Mouse (Mus musculus) embryonic stem cell, embryonic (primary cell): Measurements from ENCODE around the gene Lnx1.

Experiments used
- CTCF ChIA-PET, 4 experiments: fragments of 300-600 bp in 2 of 4; fragments of 350-600 bp in 2 of 4; sonication (Branson Sonifier 250); formaldehyde crosslinking; loops; one replicate each; lab custom pipeline; 2022; ENCODE audit warnings: inconsistent platforms in 2 of 4; lab: Charles Lee
- POLR2A ChIA-PET, 4 experiments: fragments of 300-600 bp in 2 of 4; fragments of 350-600 bp in 2 of 4; sonication (Branson Sonifier 250); formaldehyde crosslinking; loops; one replicate each; lab custom pipeline; 2022; ENCODE audit warnings: antibody characterized with exemption in 4 of 4, inconsistent platforms in 1 of 4; lab: Charles Lee

The Lnx1 gene

GRCm38 (mm10) chr5:74593147-74593546, 109.6 kb downstream of the Lnx1 start:
- CTCF ChIA-PET: interaction anchor here in 1 of 4 experiments (0.5 kb wide), 1 partner anchor 28 kb away, joined by 3 read pairs; no protein-coding TSS in a partner anchor

GRCm38 (mm10) chr5:74591413-74591812, 111.3 kb downstream of the Lnx1 start:
- POLR2A ChIA-PET: interaction anchor here in 1 of 4 experiments (0.6 kb wide), 1 partner anchor 22 kb away, joined by 3 read pairs; no protein-coding TSS in a partner anchor
- CTCF ChIA-PET: interaction anchor here in 1 of 4 experiments (0.6 to 0.9 kb wide), 2 partner anchors 49 to 778 kb away, joined by 3 to 8 read pairs; no protein-coding TSS in a partner anchor

More at GRCm38 (mm10) chr5:74593147-74593546, 109.6 kb downstream of the Lnx1 start:
- POLR2A ChIA-PET: no interaction called here

GRCm38 (mm10) chr5:74589133-74589532, 113.6 kb downstream of the Lnx1 start:
- ChIA-PET CTCF (interaction anchor here in 2 of 4 experiments (0.7 to 1.5 kb wide), 2 partner anchors 17 to 52 kb away, joined by 3 read pairs; no protein-coding TSS in a partner anchor), POLR2A (interaction anchor here in 1 of 4 experiments (3.0 kb wide), 1 partner anchor 12 kb away, joined by 10 read pairs; no protein-coding TSS in a partner anchor)

- CTCF ChIA-PET: no interaction called here
- POLR2A ChIA-PET: no interaction called here
Measured at GRCm38 (mm10) chr5:74571767-74572166, 130.9 kb downstream of the Lnx1 start.

GRCm38 (mm10) chr5:74561151-74561550, 141.6 kb downstream of the Lnx1 start:
- ChIA-PET POLR2A (interaction anchor here in 1 of 4 experiments (1.1 kb wide), 1 partner anchor 9 kb away, joined by 3 read pairs; no protein-coding TSS in a partner anchor), CTCF (no interaction called here)

GRCm38 (mm10) chr5:74549566-74549965, 153.1 kb downstream of the Lnx1 start:
- POLR2A ChIA-PET: interaction anchor here in 1 of 4 experiments (0.6 kb wide), 1 partner anchor 1293 kb away, joined by 3 read pairs; no protein-coding TSS in a partner anchor
- CTCF ChIA-PET: no interaction called here

GRCm38 (mm10) chr5:74545606-74546005, 157.1 kb downstream of the Lnx1 start:
- ChIA-PET POLR2A (interaction anchor here in 2 of 4 experiments (1.6 to 1.8 kb wide), 2 partner anchors 11 to 14 kb away, joined by 3 to 4 read pairs; partner anchors contain the start of gene Scfd2 (in 1 of the 2)), CTCF (interaction anchor here in 1 of 4 experiments (0.6 kb wide), 1 partner anchor 73 kb away, joined by 8 read pairs; no protein-coding TSS in a partner anchor)
